Mouse (Mus musculus) inflammation-experienced regulatory T-cells, adult 6 months (primary cell): ENCODE measurements around the gene Tdrd7. TPM values are rescaled to one million over a fixed set of nuclear protein-coding genes. Genes with fewer than 3 reads are reported as not detected.

Experiments
- ATAC-seq: one replicate; pipeline ENCODE4 v1.8.0; 2017
- polyA plus RNA-seq, 3 experiments: library from polyadenylated mRNA; unstranded; fragments of 100-300 nt; shearing (Covaris generic); gene quantifications; one replicate each; pipeline ENCODE4 v1.2.1; 2017

Gene Tdrd7
- 1 to 10 TPM; 2.8 to 7.7 (median 6.0) TPM for polyA plus RNA-seq

- no peak for ATAC-seq
These were observed at the start of gene Tdrd7 for GRCm38 (mm10) chr4:45964771-45965439. Tdrd7 (plus strand) TSS chr4:45965334.

GRCm38 (mm10) chr4:45917091-45917490, 48.0 kb upstream of the Tdrd7 start:
- no peak for ATAC-seq

- no peak for ATAC-seq
These were observed 43.3 kb upstream of the Tdrd7 start for GRCm38 (mm10) chr4:45921663-45922435.

GRCm38 (mm10) chr4:45924011-45924410, 41.1 kb upstream of the Tdrd7 start:
- no peak for ATAC-seq

DNA sequence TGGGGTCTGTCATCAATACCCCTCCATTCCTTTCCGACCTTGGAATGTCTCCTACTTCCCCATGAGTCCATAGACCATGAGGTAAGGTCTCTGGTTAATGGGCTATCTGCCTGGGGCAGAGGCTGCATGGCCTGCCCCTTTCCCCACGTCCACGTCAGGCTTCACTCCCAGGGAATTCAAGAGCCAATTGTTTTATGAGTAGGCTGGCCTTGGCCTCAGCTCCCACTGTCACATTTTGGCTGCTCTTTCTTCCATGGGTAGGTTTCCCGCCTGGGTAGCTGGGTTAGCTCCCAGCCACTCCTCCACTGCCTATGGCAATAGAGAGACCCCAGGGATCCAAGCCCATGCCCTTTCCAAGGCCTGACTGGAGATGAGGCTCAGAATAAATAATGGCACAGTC, 36.6 kb upstream of the Tdrd7 start:
- no peak for ATAC-seq

DNA sequence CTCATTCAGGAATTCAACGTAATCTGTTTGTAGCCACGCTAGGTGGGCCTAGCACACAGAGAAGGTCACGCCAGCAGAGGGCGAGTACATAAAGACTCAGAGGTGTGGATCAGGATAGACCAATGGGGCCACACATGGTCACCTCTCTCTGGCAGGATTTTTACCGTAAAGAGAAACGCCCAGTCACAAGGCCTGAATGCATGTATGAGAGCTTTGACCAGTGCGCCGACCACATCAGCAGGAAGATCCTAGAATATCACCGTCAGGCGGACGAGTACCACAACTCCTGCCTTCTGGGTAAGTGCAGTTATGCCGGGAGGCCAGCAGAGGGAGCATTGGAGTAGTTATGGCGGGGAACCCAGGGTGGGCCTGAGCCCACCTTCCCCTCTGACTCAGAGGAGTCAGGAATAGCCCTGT, 23.5 kb upstream of the Tdrd7 start:
- ATAC-seq = no peak

- ATAC-seq = no peak
These were observed 17.4 kb upstream of the Tdrd7 start for GRCm38 (mm10) chr4:45947729-45948128.

DNA sequence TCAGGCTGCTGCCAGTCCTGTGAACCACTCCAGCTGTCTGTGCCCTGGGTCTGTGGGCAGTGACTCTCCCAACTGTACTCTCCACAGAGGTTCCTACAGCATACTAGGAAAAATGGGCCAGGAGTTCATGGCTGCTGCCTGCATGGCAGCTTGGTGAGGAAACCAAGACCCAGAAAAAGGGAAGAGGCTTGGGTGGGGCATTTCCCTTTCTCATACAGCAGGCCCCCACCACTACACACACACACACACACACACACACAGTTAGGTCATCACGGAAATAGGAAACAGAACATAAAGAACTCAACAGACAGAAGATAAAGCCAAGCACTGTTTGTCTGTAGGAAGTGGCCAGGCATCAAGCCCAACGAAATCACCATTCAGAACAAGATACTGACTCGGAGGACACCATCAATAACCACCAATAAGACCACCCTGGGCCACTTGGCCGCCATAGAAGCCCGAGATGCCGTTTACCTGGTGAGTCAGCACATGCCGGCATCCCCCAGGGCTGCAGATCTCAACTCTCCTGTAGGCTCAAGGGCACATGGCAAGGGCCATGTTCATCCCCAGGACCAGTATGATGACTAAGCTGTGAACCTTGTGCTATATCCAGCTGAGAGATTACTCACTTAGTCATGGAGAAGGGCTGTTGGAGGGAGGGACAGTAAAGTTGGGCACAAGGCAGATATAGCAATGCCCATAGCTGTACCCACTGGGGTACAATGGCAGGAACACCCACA, 15.9 kb upstream of the Tdrd7 start:
- ATAC-seq = no peak

GRCm38 (mm10) chr4:45951830-45952229, 13.3 kb upstream of the Tdrd7 start:
- ATAC-seq = no peak

- no peak for ATAC-seq
These were observed 11.9 kb upstream of the Tdrd7 start for GRCm38 (mm10) chr4:45953025-45953919.

DNA sequence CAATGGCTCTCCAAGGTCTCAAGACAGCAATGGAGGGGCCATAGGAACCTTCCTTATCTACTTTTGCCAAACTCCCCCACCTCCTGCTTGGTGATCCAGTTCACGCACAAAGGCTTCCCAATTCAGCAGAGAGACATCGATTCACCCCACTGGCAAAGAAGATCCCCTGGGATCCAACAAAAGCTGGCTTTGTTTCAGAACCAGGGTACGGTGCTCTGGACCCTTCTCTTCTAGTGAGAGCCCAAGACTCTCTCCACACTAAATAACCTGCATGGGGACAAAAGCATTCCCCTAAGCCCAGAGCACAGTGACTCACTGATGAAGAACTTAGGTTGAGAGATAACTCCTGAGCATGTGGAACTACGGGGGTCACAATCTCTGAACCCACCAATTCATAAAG, 9.9 kb upstream of the Tdrd7 start:
- no peak for ATAC-seq

DNA sequence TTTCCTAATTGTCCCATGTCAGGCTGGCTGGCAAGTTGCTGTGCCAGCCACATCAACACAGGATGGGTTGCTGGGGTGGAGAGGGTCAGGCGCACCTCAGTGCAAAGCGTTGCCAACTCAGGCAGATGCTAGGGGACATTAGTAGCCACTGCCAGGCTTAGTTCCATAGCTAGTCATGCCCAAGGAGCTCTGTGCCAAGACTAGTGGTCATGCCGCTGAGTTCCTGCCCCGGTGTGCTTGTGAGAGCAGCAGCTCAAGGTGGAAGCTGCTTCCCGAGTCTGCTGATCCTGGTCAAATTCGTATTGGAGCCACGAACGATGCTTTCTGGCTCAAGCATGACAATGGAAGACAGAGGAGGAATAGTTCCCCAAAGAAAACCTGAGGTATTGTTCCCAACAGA, 9.0 kb upstream of the Tdrd7 start:
- no peak for ATAC-seq

- ATAC-seq = no peak
These were observed 8.4 kb upstream of the Tdrd7 start for GRCm38 (mm10) chr4:45956706-45957105.

DNA sequence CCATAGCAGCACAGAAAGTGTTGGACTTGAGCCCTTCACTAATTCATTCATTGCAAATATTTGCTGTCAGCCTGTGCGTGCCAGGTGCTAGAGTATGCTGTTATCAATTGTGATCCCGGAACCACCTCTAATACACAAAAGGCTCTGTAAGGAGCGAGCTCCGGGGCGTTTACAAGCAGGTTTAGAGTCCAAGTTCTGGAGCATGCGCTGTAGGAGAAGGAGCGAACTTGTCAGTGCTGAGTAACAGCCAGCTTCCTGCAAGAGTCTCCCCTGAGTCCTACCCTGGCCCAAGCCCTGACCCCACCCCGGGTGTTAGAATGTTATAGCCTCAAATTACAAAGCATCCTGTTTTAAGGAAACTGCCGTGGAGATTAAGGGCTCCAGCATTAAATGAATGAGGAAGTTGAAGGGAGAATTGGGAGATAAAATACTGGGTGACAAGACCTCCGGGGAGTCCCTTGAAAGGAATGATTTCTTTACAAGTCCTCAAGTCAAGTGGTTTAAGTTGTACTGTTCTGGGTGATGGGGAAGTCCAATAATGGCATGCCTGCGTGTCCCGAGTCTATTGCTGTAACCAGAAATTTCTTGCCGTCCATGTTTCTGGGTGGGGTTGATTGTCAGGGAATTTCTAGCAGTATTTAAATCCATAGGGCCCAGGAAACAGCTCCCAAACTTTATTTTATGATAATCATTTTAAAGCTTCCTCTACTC, 758 bp downstream of the Tdrd7 start:
- ATAC-seq = no peak

DNA sequence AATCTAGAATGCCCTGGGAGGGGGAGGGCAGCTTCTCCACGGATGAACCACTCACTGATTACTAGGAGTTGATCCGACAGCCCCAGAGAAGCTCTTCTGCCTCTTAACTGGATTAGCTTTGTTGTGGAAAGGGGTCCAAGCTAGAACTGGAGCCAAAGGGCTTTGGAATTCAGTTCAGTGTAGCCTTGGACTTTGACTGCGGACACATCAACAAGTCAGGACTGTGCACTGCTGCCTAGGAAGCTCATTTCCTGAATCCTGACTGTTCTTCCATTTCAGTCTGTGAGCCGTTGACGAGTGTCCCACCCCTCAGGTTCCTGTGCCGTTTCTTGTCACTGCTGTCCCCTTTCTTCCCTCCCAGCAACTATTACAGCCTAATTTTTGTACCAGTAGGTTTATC, 1.6 kb downstream of the Tdrd7 start:
- no peak for ATAC-seq

DNA sequence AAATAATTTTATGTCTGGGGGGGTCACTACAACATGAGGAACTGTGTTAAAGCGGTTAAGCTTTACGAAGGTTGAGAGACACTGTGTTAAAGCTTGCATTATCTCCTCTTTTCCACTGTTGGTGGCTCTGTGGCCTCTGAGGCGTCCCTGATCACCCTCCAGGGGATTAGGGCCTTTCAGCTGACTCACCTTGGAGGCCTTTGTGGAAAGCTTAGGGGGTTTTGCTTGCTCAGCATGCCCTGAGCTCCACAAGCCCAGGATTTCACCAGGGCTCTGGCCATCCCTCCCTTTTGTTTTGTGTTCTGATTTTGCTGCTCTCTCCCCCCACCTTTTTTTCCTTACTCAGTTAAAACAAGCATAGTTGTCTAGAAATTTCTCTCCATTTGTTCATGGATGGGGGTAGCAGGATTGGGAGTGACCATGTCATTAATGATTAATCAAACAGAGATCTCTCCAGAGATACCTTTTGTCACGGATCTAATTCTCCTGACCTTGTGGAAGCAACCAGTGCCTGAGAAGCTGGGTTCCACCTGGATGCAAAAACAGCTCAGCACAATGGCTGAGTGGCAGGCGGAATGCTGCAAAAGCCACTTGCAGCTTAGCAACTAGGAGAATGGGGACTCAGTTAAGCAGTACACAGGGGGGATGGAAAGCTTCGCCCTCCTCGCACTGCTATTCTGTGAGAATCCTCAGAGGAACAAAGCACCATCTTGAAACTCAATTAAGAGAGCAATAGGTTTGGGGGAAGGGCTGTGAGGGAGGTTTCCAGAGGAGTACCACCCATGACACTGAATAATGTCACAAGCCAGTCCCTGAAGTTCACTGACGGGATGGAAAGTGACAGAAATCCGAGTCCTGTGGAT, 2.6 kb downstream of the Tdrd7 start:
- no peak for ATAC-seq

- no peak for ATAC-seq
These were observed 3.9 kb downstream of the Tdrd7 start for GRCm38 (mm10) chr4:45969051-45969450.

DNA sequence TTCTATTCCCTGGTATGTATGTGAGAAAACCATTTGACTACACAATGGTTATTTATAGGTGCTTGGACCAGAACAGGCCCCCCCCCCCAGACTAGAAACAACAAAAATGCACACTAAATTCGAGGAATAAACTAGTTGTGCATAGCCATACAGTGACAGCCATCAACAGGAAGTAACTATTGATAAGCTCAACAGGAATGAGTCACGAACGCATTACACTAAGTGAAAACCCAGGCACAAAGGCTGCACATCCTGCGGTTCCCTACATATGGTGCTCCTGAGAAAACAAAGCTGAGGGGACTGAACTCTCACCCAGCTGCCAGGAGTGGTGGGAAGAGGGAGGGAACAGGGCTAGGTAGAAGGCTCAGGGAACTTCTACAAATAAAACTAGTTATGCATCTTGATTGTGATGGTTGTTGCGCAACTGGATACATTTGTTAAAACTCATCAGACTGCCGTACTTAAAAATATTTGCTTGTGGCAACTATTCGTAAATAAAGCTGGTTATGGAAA, 5.0 kb downstream of the Tdrd7 start:
- no peak for ATAC-seq

DNA sequence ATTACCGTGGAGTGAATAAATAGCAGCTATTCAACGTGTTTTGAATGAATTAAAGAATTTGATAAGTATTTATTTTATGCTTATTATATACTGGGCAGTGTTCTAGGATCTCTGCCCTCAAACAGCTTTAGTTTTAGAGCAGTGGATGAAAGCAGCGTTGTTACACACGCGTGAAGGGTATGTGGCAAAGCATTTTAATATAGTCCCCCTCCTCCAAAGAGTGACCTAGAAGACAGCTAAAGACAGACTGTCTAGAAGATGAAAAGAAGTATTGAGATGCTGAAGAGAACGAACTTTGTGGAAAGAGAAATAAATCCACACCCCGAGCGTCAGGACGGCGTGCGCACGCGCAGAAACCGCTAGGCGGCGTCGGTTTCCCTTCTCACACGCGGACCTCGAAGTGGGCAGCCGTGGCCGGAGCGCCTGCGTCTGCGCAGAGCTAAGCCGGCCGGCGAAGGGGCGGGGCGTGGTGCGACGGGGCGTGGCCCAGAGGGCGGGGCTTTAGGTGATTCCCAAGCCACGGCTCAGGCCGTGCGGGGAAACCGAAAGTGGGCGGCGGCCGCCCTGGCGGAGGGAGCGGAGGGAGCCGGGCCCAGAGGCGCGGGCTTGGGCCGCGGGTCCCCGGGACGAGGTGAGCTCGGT, 6.8 kb downstream of the Tdrd7 start:
- ATAC-seq = peak; percentile 91

DNA sequence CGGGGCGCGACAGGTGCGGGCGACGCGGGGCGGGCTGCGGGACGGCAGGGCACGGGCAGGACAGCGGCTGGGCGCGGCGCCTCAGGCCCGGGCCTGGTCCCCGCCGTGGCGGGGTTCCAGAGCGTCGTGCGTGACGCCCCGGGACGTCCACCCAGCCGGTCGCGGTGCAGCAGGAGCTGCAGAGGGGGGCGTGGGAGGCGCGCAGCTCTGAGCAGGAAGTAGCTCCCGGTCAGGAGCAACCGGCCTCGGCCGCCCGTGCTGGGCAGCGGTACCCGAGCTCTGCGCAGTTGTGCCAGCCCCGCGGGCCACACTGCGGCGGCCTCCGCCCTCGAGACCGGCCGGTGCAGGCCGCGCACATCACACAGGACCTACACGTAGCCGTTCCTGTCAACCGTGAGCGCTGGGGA, 7.3 kb downstream of the Tdrd7 start:
- peak; percentile 47 for ATAC-seq
